Mouse (Mus musculus) cortical plate, adult 2 months (tissue): ENCODE measurements around the gene Gcg.

ENCODE experiments used
- CTCF ChIP-seq: fragments of 200-500 bp; IDR thresholded peaks from 2 replicates; pipeline ENCODE4 v1.5.1; 2011; ENCODE audit warnings: mild to moderate bottlenecking, control low read depth, low read length; ENCODE audit not compliant: insufficient read depth; ENCODE audit errors: extremely low read depth
- POLR2A ChIP-seq: fragments of 200-500 bp; IDR thresholded peaks from 2 replicates; pipeline ENCODE4 v1.6.1; 2011; ENCODE audit warnings: mild to moderate bottlenecking, low read length, control low read depth; ENCODE audit not compliant: insufficient read depth; ENCODE audit errors: extremely low read depth

- no peak for TF ChIP-seq CTCF
- TF ChIP-seq POLR2A, result no peak
Measured at GRCm38 (mm10) chr2:62507130-62507529, 23.7 kb upstream of the Gcg start.
